Mouse (Mus musculus) ovary, postnatal 10 days (tissue): ENCODE data around the gene Slc6a21.

Experiments
- DNase-seq: peaks from one replicate; pipeline ENCODE4 v3.0.0; 2022; ENCODE audit warnings: low spot score

Gene Slc6a21

DNA sequence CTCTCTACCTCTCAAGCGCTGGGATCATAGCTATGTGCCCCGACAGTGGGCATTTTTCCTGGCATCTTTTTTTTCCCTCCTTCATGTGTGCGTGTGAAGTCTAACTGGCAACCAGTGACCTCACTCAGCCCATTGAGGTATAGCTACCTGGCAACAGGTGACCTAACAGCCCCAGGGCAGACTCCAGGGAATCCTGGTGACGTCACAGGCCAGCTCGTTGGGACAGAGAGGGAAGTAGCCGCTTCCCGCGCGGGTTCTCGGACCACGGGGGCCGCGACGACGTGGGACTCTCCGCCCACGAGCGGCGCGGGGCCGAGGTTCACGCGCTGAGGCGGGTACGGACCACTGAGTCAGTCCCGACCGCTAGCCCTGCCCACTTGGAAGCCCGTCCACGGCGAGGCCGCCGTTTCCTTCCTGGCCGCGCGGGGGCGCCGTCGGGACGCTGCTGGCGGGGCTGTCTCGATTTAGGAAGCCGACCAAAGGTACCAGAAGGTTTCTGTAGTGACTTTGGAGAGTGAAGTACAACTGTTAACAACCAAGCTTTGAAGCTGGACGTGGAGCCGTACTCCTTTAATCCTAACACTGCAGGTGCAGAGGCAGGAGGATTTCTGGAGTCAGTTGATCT lies at the start of gene Slc6a21:
Slc6a21 (plus strand) TSS at position 378 of the 625 bp plus-strand sequence.
- DNase-seq = peak; percentile 74

DNA sequence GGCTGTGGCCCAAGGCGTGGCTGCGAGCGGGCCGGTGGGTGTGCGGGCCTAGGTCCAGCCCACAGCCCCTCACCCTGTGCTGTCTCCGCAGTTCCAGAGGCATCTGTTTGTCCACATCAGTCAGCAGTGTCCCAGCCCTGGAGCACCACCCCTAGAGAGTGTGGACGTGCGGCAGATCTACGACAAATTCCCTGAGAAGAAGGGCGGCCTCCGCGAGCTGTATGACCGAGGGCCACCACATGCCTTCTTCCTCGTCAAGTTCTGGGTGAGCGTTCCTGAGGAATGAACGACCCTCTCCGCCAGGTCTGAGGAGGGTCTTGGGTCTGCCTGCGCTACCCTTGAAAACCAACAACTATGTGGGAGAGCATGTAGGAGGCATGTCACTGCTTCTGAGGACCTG lies 48.8 kb upstream of the Slc6a21 start:
- DNase-seq = no peak

DNA sequence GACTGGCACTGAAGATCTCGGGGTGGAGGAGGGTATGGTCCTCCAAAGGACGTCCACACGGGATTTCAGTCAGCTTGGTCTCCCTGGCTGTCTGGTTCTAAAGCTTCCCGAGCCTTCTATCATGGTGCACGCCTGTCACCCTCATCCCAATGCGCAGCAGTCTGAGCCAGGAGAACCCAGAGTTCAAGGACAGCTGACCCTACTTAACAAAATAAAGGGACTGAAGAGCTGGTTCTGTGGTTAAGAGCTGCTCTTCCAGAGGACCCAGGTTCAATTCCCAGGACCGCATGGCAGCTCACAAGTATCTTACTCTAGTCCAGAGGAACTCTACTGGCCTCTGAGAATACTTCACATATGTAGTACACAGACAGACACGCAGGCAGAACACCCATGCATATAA lies 48.3 kb upstream of the Slc6a21 start:
- DNase-seq = no peak

DNA sequence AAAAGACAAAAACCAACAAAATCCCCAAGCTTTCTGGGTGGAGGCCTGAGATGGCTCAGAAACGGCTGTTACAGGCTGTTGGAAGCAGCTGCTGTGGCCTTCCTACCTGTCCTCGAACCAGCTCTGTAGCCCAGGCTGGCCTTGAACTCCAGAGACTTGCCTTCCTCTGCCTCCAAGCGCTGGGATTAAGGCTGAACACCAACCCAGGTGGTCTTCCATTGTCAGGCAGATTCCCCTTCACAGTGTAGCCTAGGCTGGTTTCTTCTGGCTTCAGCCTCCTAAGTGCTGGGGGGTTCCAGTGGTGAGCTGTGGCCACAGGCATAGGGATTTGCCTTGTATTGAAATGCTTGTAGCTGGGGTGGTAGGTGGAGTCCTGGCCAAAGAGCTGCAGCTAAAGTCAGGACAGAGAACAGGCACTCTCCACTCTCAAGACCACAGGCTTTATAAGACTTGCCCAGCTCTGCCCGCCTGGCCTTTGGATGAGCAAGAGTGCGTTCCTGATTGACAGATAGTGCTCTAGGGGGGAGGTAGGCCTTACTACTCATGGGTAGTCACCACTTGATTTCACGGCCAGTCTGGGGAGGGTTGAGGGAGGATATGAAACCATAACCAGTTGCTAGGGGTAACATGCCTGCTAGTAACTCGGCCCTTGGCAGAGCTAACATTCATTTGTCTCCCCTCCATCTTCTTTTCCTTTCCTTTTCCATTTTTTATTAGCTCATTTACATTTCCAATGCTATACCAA lies 47.7 kb upstream of the Slc6a21 start:
- no peak for DNase-seq

DNA sequence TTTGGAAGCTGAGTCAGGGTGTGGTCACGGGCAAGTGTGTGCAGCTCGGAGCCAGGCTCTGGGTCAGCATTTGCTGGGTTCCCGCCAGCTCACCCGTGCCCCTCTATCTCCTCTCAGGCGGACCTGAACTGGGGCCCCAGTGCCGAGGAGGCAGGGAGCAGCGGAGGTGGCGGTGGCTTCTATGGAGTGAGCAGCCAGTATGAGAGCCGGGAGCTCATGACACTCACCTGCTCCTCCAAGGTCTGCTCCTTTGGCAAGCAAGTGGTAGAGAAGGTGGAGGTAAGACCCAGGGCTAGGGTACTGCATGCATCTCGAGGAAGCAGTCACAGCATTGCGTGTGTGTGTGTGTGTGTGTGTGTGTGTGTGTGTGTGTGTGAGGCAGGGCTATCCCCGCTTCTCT lies 46.1 kb upstream of the Slc6a21 start:
- no peak for DNase-seq

GRCm38 (mm10) chr7:45231941-45232340 lies 45.4 kb upstream of the Slc6a21 start:
- no peak for DNase-seq

DNA sequence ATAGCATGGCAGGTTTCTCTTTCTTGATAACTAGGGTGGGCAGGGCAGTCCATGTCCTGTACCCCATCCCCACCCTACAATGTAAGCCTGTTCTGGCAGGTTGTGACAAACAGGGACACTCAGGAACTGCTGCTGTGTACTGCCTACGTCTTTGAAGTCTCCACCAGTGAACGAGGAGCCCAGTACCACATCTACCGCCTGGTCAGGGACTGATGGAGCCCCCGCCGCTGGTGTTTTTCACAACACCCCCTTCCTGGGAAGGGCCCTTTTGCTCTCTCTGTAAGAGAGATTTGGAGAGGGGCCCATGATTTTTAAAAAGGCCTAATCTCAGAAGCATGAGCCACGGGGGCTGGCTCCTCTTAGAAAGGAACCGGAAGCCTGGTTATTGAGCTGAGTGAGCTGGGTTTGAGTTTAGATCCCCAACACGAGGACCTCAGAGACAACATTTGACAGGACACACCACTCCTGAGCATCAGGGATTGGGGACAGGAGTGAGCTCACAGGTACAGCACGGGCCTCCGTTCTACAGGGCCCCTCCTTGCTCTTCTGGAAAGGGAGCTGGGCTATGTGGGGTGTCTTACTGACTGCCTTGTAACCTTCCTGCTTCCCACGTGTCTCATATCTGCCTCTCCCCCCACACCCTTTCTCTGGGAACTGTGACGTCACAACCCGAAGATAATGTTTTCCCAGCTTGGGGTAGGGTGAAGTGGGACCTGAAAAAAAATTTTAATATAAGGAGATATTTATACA lies 44.4 kb upstream of the Slc6a21 start:
- DNase-seq = no peak

- DNase-seq = no peak
Measured at GRCm38 (mm10) chr7:45233580-45234332, 43.6 kb upstream of the Slc6a21 start.

- DNase-seq = no peak
Measured at GRCm38 (mm10) chr7:45234333-45234841, 42.9 kb upstream of the Slc6a21 start.

- no peak for DNase-seq
Measured at GRCm38 (mm10) chr7:45234922-45235571, 42.3 kb upstream of the Slc6a21 start.

DNA sequence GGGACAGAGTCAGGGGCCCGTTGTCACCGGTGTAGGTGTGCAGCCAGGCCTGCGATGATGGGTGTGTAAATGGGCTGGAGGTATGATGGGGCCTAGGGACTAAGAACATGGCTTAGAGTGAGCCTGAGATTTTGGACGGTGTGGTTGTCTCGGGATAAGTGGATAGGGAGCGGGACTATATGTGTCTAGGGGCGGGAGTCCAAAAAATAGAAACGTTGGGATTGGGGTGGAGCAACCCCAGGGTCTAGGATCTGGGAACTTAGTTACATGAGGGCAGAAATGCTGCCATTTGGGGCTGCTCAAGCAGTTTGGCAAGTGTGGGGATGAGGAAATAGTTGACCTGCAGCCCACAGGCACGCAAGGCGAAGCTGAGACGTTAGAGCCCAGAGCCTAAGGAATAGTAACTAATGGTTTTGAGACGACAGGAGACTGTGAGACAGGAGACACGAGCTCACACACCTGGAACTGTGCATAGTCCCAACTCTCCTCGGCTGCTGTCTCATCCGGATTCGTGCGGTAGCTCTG lies 41.6 kb upstream of the Slc6a21 start:
- DNase-seq = no peak

- no peak for DNase-seq
Measured at GRCm38 (mm10) chr7:45237747-45238699, 39.3 kb upstream of the Slc6a21 start.

DNA sequence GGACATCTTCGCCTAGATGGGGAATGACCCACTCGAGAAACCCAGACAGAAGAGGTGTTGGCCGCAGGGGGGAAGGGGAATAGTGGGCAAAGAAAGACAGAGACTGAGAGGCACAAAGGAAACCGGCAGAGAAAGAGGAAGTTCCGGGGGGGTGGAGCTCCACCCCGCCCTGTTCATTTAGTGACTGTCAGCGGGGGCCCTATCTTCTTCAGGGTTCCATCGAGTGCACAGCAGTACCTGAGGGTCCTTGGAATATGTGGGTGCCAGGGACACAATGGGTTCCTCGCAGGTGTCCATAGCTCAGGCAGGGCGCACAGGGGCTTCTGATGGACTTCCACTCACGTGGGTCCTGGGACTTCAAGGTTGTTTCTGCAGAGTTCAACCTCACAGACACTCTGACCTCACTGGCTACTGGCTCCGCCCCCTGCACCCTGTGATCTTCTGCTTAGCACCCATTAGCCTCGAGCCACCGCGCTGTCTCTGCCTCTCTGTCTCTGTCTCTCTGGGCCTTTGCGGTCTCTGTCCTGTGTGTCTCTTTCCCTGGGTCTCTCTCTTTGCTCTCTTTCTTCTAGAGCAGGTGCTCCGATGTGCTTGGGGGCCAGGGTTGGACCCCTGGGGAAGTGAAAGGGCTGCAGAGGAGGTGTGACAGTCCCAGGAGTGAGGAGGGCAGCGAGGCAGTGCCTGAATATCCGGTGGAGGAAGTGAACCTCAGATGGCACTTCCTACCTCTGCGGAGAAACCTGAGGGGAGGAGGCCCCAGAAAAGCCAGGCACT lies 38.4 kb upstream of the Slc6a21 start, which contains the start of gene Cd37:
Cd37 (minus strand) TSS at position 393 of the 774 bp plus-strand sequence.
- no peak for DNase-seq

DNA sequence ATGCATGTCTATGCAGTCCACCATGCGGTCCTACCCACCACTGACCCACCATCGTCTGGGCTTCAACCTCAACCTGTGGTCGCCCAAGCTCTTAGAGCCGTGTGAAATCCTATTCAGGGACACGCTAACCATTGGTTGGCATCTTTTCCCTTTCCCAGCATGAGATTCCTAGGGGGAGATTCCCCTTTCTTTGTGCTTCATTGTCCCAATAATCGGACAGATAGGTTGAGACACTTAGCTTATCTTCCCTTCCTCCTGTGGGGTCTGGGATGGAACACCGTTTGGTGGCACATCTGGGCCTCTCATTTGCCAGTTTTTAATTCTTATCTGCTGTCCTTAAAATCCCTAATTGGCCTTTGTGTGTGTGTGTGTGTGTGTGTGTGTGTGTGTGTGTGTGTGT lies 37.2 kb upstream of the Slc6a21 start:
- DNase-seq = no peak

GRCm38 (mm10) chr7:45240633-45241388 lies 36.5 kb upstream of the Slc6a21 start, which contains the start of gene Slc6a16:
Slc6a16 (plus strand) TSS chr7:45241085.
- no peak for DNase-seq

DNA sequence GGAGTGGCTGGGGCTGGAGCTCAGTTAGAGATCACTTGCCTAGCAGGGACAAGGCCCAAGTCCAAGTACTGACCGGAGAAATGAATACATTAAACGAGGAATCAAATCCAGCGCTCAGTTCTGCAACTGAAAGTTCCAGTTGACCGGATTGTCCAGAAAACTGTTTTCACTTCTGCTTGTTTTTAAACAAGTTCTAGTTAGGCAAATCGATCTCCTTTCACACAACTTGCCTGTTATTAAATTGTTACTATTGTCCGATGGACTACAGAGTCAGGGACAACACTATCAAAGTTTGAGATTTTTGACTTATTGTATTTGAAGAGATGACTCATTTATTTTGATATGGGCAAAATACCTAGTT lies 35.9 kb upstream of the Slc6a21 start:
- no peak for DNase-seq

GRCm38 (mm10) chr7:45247666-45248065 lies 29.6 kb upstream of the Slc6a21 start:
- DNase-seq = no peak

- no peak for DNase-seq
Measured at GRCm38 (mm10) chr7:45253806-45254205, 23.5 kb upstream of the Slc6a21 start.
